Mouse (Mus musculus) mesoderm, embryonic 11.5 days (tissue): Measurements from ENCODE around the gene Camta1.

Source experiments
- DNase-seq: peaks from one replicate; pipeline ENCODE4 v3.0.0-alpha.2; 2012; ENCODE audit warnings: low read depth, low spot score

The Camta1 gene

DNA sequence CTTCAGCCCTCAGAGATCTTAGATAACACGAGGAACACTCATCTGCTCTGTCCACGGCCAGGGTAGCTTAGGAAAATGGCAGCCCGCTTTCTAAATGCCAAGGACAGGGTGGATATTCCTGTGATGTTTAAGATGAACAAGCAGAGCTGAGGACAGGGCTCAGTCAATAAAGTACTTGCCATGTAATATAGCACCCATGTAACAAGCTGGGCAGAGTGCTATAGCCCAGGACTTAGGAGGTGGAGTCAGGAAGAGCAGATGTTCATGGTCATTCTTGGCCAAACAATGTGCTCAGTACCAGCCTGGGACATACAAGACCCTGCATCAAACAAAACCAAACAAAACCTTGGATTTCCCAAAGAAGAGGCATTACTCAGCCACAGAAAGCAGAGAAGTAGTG is 407.6 kb downstream of the Camta1 start:
- DNase-seq = no peak

DNA sequence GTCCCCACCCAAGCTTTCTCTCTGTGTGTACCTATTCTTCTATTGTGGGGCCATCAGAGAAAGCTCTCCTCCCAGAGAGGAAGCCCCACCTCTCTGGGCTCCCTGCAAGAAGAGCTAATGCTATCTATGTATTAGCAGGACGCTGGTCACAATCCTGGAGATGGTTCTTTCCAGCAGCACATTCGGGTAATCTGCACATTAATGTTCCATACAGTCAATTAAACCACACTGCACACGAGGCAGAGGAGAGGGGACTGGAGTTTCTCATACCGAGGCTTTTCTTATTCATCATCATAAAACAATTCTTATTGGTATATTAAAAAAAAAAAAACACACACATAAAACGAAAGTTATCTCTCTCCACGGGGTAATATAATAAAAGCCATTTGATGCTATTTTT is 409.8 kb downstream of the Camta1 start:
- DNase-seq = no peak

DNA sequence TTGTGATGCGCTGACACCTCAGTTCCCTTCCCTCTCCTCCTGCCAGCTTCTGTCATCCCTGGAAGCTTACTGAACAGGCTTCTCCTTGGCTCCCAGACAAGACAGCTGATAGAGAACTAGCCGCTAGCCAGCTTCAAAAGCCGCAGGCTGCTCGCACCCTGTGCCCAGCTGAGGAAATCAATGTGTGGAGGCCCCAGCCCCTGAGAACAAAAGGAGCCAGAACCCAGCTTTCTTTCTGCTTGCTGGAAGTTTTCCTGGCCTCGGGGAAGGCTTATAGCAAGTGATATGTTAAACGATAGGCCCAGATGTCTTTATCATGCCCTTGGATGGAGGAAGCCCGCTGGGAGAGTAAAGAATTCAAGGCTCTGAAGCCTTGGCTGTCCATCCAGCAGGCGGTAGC is 411.7 kb downstream of the Camta1 start:
- peak; percentile 26 for DNase-seq

DNA sequence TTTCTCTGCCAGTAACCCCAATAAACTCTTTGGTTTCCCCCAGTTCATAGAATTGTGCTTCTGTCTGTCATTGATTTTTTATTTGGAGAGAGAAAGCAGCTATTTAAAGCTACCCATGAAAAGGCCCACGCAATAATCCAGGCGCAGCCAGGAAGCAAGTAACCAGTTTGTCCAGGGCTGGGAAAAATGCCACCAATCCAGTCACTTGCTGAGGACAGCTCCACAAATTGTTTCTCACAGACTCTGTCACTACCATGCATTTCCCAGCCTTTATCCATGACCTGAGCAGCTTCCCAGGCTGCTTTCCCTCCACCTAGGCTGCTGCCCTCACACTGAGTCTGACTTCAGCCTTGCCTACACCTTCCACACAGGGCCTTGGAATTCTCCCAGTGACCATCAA is 413.3 kb downstream of the Camta1 start:
- DNase-seq = no peak

DNA sequence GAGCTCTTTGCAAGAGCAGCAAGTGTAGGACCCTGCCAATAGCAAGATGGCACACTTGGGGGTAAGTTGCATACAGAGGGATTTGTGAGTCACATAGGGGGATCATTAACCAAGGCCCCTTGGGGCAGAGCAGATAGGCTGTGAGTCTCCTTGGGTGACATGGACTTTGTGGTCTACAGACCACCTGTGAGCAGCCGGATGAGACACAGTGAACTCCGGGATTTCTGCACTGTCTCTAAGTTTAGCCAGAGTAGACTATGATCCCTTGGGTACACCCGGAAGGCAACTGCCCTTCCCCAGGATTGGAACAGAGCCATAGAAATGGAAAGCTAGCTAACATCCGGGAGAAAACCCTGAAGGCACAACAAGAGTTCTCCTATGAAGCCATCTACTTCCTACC is 417.0 kb downstream of the Camta1 start:
- no peak for DNase-seq

DNA sequence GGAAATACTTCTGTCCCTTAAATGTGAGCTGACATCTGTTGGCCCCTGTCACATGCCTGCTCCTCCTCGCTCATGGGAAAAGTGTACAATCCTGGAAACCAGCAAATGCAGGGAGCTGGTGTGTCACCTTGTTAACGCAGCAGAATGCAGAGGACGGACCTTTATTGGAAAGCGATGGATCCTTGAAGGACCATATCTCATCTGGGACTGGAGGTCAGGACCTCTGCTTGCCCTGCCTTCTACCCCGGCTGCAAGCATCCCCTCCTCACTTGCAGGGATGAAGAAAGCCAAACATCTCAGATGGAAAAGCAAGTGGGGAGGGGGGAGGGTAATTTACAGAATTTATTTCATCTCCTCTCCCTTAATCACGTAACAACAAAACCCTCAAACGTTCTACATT is 423.1 kb downstream of the Camta1 start:
- DNase-seq = peak; percentile 30

DNA sequence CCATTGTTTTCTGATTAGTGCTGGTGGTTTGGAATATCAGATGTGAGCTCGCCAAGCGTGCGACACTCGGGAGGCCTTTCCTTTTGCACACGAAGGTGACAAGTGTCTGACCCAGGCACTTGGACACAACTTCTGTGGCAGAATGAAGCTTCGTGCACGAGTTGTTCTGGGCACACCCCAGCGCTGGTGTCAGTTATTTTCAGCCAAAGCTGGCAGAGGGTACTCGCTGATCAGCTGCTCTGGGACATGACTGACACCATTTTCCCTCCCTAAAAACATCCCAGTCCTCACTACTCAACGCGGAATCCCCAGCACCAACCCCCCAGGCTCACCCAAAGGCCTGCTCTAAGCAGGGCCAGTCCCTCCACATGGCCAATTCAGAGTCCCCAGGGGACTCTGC is 423.8 kb downstream of the Camta1 start:
- no peak for DNase-seq

DNA sequence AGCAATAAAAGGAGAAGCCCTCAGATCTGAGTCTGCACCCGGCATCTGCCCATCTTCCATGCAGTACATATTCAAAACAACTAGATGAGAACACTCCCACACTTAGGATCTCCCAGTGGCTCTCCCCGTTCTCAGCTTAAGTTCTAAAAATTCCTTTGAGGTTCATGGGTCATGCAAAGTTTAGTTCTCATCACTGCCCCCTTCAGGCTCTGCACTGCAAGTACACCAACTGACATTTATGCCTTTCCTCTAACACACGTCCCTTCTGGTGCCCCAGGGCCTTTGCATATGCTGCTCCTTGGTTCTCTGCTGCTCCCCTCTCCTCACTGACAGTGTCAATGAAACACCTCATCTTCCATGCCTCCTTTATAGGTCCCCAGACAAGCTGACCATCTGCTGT is 436.5 kb downstream of the Camta1 start:
- DNase-seq = no peak

DNA sequence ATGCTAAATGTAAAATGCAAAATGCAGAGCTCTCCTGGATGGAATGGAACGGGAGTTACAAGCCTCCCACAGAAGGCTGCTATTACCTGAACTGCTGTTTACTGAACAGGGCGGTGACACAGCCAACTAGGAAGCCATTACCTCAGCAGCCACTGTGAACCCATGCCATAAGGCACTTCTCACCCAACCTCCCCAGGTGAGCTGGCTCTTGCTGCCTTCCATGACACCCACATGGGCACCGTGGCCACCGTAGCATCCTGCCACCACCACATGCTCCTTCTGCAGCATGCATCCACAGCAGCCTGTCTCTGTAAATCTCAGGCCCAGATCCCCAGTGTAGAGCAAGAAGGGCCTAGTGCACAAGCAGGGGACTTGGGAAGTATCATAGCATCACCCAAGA is 438.8 kb downstream of the Camta1 start:
- DNase-seq = no peak

DNA sequence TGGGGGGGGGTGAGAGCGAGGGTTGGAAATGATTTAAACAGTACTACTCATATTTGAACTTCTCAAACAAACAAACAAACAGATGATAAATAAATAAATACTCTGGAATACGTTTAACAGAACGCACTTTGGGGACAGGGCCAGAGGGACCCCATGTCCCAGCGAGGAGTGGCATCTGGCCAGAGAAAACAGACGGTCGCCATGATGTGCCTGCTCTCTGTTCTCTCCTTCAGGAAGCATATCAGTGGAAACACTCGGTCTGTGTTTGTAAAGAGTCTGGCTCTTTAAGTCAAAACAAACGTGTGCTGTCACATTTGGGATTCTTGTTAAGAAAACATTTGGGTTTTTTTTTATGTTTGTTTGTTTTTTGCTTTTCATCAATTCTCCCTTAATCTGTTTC is 439.3 kb downstream of the Camta1 start:
- DNase-seq = no peak

DNA sequence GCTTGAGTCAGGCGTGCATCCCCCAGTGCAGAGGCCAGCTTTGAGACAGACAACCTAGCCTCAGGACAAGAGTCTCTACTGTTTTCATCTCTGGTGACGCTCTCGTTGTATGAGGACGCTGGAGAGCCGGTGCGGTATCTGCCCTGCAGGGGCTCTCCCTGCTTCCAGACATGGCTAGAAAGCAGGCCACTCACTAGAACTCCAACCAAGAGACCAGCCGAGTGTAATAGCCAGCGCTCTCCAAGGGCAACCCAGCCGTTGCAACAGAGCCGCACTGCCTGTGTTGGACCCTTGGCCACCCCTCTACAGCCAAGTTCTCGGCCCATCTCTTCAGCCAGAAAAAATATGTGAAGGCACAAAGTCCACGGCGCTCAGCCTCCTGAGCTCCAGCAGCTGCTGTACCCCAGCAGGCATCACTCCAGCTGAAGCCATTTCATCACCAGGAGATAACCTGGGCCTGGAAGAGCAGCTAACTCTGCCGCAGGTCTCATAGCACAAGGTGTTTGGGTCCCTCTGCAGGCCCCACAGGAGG is 443.3 kb downstream of the Camta1 start:
- no peak for DNase-seq

DNA sequence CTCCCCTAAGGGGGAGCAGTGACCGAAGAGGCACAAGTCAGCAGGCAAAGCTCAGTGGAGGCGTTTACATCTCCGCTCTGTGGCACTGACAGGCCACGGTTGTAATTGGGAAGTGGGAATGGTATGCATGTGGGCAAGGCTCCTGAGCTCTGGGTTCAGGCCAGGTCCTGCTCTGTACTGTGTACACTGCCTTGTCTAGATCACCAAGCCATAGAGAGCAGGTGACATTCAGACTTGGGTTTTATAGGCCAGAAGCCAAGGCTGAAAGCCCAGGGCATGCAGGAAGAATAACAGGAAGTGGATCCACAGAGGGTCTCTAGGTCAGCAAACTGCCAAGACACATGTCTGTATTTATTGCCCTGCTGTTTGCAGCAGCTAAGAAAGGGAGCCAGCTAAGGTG is 445.9 kb downstream of the Camta1 start:
- DNase-seq = no peak

DNA sequence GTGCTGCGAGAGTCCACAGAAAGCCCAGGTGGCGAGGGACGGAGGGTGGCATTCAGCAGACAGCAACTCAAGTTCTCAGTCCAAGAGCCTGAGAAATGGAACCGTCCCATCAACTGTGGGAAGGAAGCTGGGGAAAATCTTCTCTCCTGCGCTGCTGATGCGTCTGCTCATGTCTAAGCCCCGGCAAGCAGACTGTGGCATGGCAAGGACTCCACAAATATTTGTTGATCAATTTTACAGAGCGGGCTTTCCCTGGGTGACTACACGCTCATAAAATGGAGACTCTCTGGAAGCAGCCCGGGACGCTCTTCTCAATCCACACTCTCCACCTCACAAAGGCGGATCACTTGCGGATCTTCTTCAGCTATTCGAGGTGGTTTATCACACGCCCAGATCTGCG is 446.3 kb downstream of the Camta1 start:
- DNase-seq = no peak

DNA sequence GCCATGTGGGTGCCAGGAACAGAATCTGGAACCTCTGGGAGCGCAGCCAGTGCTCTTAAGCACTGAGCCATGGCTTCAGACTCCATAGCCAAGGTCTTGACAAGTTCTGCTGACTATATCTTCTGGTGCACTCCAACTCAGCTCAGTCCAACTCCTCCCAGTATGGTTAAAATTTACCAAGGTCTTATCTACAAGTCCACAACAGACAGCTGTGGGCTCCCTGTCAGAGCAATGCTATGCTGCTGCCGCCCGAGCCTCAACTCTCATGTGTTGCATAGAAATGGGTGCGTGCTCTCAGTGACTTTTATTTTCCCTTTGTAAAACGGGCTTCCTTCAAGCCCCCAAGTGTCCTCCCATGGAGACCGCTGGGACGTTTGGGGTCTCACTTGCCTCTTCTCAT is 446.7 kb downstream of the Camta1 start:
- DNase-seq = no peak

DNA sequence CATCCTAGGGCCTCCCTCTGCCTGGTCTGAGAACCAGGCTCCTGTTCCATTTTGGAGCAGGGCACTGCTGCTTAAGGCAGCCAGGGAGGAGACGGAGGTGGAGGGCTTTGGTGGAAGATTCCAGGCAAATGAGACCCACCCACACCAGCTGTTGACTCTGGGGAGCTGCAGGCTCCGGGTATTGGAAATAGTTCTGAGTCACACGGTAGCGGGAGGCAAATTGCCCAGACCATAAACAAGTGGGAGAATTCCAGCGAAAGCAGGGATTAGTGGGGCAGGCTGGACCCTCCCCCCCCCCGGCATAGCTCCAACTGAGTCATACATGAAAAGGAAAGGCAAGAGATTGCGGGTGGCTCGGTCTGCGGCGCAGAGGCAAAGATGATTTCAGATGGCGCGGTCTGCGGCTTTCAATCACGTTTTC is 450.0 kb downstream of the Camta1 start:
- DNase-seq = peak; percentile 20

DNA sequence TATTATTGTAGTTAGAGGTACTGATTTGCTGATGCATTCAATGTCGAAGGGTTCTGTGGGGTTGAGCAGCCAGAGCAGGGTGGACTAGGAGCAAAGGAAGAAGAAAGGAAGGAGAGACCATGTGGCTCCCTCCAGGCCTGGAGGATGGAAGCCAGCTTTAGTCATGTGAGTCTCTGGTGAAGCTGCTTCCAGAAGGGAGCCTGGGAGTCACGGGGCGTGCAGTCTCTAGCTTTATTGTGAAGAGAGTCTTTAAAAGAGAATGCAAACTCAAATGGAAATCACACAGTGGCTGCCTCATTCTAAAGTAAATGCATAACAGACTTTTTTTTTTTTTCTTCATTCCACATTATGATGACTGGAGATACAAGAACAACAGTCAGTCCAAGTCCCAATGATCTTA is 450.7 kb downstream of the Camta1 start:
- no peak for DNase-seq

DNA sequence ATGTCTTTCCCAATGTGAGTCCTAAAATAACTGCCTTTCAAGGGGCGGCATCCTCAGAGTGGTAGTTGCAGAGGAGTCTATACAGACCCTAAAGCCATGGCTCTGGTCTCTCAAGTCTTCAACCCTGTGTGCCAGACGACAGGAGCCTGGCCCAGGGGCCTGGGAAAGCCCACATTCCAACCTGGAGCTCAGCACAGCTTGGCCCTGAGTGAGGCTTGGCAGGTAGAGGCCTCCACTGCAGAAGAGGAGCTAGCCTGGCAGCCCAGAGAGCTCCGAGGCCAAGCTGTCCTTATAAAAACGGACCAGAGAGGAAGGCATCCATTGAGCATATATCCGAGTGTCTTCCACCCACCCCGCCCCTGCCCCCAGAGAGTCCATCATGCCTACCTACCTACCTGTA is 452.4 kb downstream of the Camta1 start:
- DNase-seq = no peak

DNA sequence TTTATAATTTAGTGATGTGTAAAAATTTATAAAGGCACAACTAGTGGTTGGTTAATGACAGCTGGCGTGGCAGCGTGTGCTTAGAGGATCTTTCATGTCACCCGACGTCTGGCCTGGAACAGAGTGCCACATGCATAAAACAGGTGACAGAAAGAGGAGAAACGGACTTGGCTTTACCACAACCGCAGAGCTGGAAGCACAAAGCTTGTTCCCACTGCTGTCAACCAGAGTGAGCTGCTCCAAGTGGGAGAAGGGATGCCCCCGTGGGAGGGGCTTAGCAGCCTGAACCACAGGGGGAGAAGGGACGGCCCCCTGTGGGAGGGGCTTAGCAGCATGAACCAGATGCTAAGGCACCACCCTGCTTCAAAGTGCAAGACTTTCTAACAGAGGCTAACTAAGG is 452.9 kb downstream of the Camta1 start:
- DNase-seq = peak; percentile 56

DNA sequence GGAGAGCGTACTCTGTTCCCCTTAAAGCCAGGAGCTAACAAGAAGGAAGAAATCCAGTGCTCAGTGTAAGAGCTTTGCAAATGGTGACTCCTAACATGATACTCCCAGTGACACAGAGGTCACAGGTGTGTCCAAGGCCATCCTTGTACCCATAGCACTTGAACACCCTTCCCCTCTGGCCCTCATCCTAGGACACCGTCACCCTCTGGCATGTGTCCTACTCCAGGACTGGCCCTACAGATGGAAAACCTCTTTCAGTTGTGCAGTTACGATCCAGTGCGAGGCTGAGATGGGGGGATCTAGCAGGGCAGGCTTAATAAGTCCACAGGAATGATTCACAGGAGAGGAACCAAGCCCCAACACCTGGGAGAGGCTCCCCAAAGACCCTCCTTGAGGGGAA is 453.4 kb downstream of the Camta1 start:
- no peak for DNase-seq

DNA sequence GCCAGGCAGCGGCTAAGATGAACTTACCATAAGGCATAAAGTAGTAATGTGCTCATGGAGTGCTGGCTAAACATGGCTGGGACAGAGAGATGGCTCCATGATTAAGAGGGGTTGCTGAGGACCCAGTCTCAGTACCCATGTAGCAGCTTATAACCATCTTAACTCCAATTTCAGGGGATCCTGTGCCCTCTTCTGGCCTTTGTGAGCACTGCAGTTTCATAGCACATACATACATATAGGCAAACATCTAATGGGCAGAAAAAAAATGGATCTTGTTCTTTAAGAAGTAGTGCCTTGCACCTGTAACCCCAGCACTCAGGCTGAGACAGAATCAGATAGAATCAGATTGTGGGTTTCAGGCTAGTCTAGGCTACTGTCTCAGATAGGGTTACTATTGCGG is 454.5 kb downstream of the Camta1 start:
- DNase-seq = no peak

DNA sequence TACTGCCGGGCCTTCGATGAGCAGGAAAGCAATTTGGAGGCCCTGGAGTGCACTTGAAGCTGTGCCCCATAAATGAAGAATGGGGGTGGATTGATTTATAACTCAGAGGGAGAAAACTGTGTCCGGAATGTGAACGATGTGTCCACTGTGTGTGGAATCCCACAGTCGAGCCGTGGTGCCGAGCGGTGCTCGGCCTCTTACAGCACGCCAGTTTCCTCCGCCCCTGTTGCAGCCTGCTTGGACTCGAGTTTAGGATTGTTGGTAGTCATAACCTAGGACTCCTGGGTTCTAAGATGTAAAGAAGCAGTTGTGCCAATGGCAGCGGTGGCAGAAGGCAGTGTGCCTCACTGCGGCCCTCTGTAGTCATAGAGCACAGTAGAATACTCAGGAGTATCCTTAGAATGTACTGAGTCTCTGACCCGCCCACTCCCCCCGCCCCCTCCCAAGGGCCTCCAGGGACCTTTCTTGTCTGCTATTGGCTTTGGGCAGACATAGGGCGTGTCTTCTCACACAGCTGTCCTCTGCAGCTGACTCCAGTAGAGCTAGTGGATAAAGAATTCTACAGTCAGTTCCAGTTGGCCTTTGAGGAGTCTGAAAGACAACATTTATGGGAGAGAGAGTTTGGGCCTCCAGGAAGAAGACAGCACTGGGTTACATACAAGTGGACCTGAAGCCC is 457.0 kb downstream of the Camta1 start:
- DNase-seq = peak; percentile 67

DNA sequence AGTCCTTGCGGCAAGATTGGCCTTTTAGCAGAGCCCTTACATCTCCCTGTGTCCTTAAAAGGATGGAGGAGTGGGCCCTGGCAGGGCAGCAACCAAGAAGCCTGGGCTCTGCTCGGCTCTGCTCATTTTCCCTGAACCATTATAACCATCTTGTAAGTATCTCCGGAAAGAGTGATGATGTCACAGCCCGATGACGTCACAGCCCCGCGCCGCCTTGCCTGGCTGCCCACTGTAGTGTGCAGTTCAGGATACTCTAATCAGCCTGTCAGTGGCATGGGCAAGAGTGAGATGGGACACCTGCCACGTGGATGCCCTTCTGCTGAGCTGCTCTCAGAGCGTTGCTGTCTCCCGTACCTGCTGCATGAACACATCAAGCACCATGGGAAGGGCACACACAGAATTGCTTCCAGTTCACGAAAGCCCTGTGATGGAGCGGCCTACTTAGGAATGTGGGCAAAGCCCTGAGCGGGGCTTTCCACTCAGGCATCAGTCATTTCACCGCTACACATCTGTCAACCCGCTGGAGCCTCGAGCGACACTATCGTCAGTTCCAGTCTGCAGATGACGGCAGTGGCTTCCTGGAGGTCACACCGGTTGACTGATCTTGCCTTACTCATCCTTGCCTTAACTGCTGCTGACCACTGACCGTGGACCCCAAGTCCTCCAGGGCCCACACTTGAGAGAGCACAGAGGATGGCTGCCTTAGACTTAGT is 459.8 kb downstream of the Camta1 start:
- no peak for DNase-seq

DNA sequence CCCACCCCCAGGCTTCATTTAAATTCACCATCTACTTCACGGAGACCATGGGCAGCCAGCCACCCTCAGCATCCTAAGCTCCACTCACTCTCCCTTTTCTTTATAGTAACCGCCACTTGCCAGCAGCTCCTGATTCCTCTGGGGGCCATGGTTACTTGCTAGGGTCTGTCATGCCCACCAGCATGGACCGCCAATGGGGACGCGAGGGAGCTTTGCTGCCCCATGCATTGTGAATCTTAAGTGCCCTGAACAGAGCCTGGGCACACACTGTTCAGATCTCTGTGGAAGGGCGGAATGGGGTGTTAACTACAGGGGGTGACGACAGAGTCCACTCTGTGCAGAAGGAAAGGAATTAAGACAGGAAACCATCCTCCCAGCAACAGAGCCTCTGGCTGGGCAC is 465.1 kb downstream of the Camta1 start:
- DNase-seq = no peak
